Mouse (Mus musculus) thymus, adult 2 months (tissue): ENCODE results near the gene Clic5. TPM values are rescaled to one million over a fixed set of nuclear protein-coding genes. Genes with fewer than 3 reads are reported as not detected.

Experiments used
- DNase-seq: peaks from one replicate; pipeline ENCODE4 v3.0.0; 2021
- H3K27ac ChIP-seq: fragments of 200-500 bp; 2 replicates; pipeline ENCODE4 v1.5.1; 2012; ENCODE audit warnings: low read length, control low read depth; ENCODE audit not compliant: control insufficient read depth, insufficient read depth
- H3K27me3 ChIP-seq: fragments of 200-500 bp; 2 replicates; pipeline ENCODE4 v1.6.1; 2012; ENCODE audit warnings: mild to moderate bottlenecking, low read length, moderate library complexity, mixed read lengths; ENCODE audit not compliant: control insufficient read depth, insufficient read depth
- H3K36me3 ChIP-seq: fragments of 200-500 bp; 2 replicates; pipeline ENCODE4 v1.6.1; 2012; ENCODE audit warnings: mild to moderate bottlenecking, low read length, moderate library complexity; ENCODE audit not compliant: control insufficient read depth, insufficient read depth
- H3K4me1 ChIP-seq: fragments of 200-500 bp; replicated peaks from 2 replicates; pipeline ENCODE4 v1.6.1; 2012; ENCODE audit warnings: low read length; ENCODE audit not compliant: control insufficient read depth, insufficient read depth
- H3K4me3 ChIP-seq: fragments of 200-500 bp; 2 replicates; pipeline ENCODE4 v1.5.1; 2012; ENCODE audit warnings: mild to moderate bottlenecking, low read length, control low read depth, moderate library complexity; ENCODE audit not compliant: control insufficient read depth, insufficient read depth
- CTCF ChIP-seq: fragments of 200-500 bp; IDR thresholded peaks from 2 replicates; pipeline ENCODE4 v1.5.1; 2012; ENCODE audit warnings: mild to moderate bottlenecking, control low read depth, low read length, moderate library complexity, borderline replicate concordance; ENCODE audit not compliant: control insufficient read depth, poor library complexity, insufficient read depth; ENCODE audit errors: extremely low read depth
- POLR2A ChIP-seq: fragments of 200-500 bp; IDR thresholded peaks from 2 replicates; pipeline ENCODE4 v1.6.1; 2012; ENCODE audit warnings: mild to moderate bottlenecking, low read length, control low read depth, moderate library complexity; ENCODE audit not compliant: control insufficient read depth, poor library complexity, insufficient read depth; ENCODE audit errors: extremely low read depth
- WGBS: fragments of 180-500 bp; shearing (Covaris S2); methylation state at CpG from one replicate; pipeline ENCODE4 v1.1.7; 2018; 5-methylcytosine and 5-hydroxymethylcytosine counted together
- polyA plus RNA-seq: library from polyadenylated mRNA; depleted of rRNA; stranded (reverse); fragments of >200 nt; gene quantifications from 2 replicates; pipeline ENCODE4 v1.2.3, GENCODE M21; 2012

Clic5 gene
- polyA plus RNA-seq, 1 experiment: 7.7 TPM

DNA sequence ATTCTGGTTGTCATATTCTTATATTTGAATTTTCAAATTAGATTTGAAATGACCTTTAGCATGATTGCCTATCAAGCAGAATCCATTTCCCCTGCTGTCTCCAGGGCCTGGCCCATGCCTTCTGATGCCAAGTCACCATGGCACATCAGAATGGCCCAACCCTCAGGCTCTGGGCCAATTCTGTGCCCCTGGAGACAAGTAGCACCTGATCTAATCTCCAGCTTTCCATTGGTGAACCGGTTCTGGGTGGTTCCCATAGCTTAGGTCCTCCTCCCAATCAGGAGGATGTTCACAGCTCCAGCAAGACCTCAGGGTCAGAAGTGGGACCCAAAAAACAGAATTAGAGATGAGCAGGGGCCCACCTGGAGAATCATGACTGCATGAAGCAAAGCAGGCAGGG lies 30.2 kb upstream of the Clic5 start:
- no peak for DNase-seq
- Histone ChIP-seq H3K27ac (no peak overlapping the region), H3K4me1 (no peaks in the 10 kb centered on the region), H3K36me3 (no peaks in the 10 kb centered on the region), H3K4me3 (no peak overlapping the region), H3K27me3 (no peaks in the 10 kb centered on the region)
- WGBS: 85% methylated on average over 1 of the region's 1 CpGs
- TF ChIP-seq CTCF: no peak
- no peak for TF ChIP-seq POLR2A

- Histone ChIP-seq H3K27me3 (no peaks in the 10 kb centered on the region), H3K27ac (no peak overlapping the region), H3K36me3 (no peaks in the 10 kb centered on the region), H3K4me1 (no peaks in the 10 kb centered on the region), H3K4me3 (no peak overlapping the region)
- DNase-seq: no peak
- no peak for TF ChIP-seq CTCF
- TF ChIP-seq POLR2A: no peak
- 50% methylated on average over 11 of the region's 11 CpGs for WGBS
Measured at GRCm38 (mm10) chr17:44160449-44160848, 27.9 kb upstream of the Clic5 start.

DNA sequence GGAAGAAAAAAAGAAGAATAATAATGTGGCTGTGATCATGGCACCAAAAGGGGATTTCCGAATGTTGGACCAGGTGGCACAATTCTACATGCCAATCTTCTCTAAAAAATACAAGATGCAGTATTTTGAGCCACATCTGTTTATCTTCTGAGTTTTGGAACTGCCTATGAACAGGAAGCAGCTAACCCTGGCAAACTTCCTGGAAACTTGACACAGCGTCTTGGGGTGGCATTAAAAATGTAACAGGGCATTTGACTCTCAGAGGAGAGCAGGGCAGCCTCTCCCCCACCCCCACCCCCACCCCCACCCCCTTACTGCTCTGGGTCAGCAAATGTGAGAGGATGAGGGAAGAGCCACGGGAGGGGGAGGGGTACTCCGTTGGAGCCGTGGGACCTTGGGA lies 25.9 kb upstream of the Clic5 start:
- WGBS: 7% methylated on average over 5 of the region's 5 CpGs
- TF ChIP-seq POLR2A: no peak
- no peak for TF ChIP-seq CTCF
- Histone ChIP-seq H3K27ac (no peak overlapping the region), H3K4me3 (no peak overlapping the region), H3K4me1 (no peaks in the 10 kb centered on the region), H3K36me3 (no peaks in the 10 kb centered on the region), H3K27me3 (no peaks in the 10 kb centered on the region)
- no peak for DNase-seq

DNA sequence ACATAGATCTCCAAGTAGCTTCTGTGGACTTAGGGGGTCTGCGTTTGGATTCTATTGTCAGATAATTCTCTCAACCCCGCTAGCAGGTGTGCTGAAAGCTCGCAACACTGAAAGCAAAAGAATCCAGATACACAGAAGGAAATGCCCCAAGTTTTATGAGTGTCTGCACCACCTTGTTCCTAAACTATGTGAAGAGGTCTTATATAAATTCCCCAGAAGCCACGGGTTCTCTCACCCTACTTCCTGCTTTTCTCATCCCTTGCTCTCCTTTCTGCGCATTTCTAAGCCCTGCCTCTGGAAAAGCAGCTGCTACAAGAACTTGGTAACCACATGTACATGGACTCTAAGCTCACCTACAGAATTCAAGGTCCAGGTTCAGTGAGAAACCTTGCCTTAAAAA lies 25.4 kb upstream of the Clic5 start:
- Histone ChIP-seq H3K27me3 (no peaks in the 10 kb centered on the region), H3K36me3 (no peaks in the 10 kb centered on the region), H3K4me3 (no peak overlapping the region), H3K4me1 (no peaks in the 10 kb centered on the region), H3K27ac (no peak overlapping the region)
- no peak for DNase-seq
- TF ChIP-seq POLR2A (no peak), CTCF (no peak)
- 39% methylated on average over 5 of the region's 5 CpGs for WGBS

GRCm38 (mm10) chr17:44165730-44166347 lies 22.5 kb upstream of the Clic5 start:
- no peak overlapping the region for H3K4me3 ChIP-seq
- no peaks in the 10 kb centered on the region for H3K27me3 ChIP-seq
- TF ChIP-seq POLR2A (no peak), CTCF (no peak)
- no peak for DNase-seq
- H3K27ac ChIP-seq: no peak overlapping the region
- H3K36me3 ChIP-seq: no peaks in the 10 kb centered on the region
- WGBS: 70% methylated on average over 11 of the region's 11 CpGs
- H3K4me1 ChIP-seq: no peaks in the 10 kb centered on the region

DNA sequence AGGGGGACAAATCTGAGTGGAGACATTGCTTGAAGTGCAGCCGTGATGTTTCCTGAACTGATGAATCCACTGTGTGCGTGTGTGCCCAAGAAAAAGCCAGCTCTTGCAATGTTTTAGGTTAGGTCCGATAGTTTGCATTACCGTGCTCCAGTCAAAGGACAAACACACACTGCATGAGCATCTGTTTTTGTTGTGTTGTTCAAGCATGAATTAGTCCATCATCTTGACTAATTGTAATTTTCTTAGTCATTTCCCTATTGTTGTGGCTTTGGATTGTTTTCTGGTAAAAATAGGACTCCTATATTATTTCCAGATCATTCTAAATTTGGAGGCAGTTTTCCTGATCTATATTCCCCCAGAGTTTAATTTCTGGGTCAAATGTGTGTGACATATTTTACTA lies 18.7 kb upstream of the Clic5 start:
- H3K4me3 ChIP-seq: no peak overlapping the region
- H3K4me1 ChIP-seq: no peaks in the 10 kb centered on the region
- 97% methylated on average over 4 of the region's 4 CpGs for WGBS
- H3K36me3 ChIP-seq: no peaks in the 10 kb centered on the region
- TF ChIP-seq POLR2A (no peak), CTCF (no peak)
- H3K27ac ChIP-seq: no peak overlapping the region
- DNase-seq: no peak
- no peaks in the 10 kb centered on the region for H3K27me3 ChIP-seq

DNA sequence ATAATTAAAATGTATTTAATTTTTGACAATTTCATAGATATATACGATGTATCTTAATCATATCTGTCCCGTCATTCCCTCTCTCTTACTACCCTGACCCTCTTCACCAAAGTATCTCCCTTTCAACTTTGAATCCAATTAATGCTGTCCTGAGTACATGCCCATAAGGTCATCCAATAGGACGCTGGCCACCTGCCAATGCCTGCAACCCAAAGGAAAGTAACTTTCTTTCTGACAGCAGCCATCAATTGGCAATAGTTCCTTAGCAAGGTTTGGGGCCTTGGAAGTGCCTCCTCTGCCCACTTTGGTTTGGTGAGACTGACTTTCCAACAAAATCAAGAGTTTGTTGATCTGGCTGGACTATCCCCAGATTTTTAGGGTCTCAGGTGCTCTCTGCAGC lies 18.1 kb upstream of the Clic5 start:
- no peaks in the 10 kb centered on the region for H3K36me3 ChIP-seq
- H3K27ac ChIP-seq: no peak overlapping the region
- no peaks in the 10 kb centered on the region for H3K27me3 ChIP-seq
- 96% methylated on average over 3 of the region's 3 CpGs for WGBS
- no peak overlapping the region for H3K4me3 ChIP-seq
- no peaks in the 10 kb centered on the region for H3K4me1 ChIP-seq
- TF ChIP-seq CTCF (no peak), POLR2A (no peak)
- no peak for DNase-seq
